Mouse (Mus musculus): ENCODE measurements at regions not wholly inside any gene's neighbourhood (a gene's known extent, or its start where the extent isn't known, plus 50 kb on each side); places are given as distances from the start of the nearest gene placed in this dataset.
A peak's percentile ranks its signal among the peaks of the same experiment; 100 is the strongest.

- no peaks in the 10 kb centered on the region for H3K27me3 ChIP-seq
- no peaks in the 10 kb centered on the region for H3K9me3 ChIP-seq
- ATAC-seq (ENCODE audit: low FRiP score, low read depth), result 0 out of 2 replicates have a peak, but pooled peaks have one; percentile 59
- H3K36me3 ChIP-seq, result no peaks in the 10 kb centered on the region
- no peak overlapping the region for H3K4me3 ChIP-seq
- no peak overlapping the region for H3K27ac ChIP-seq (replicated peaks)
- H3K4me1 ChIP-seq (replicated peaks), result no peaks in the 10 kb centered on the region
- no peak overlapping the region for H3K4me2 ChIP-seq
- no peak overlapping the region for H3K9ac ChIP-seq
- WGBS, result 56% methylated on average over 2 of the region's 2 CpGs
Measured at GRCm38 (mm10) chr4:73335218-73336104, 69.4 kb downstream of the Gm11487 start.
